Mouse (Mus musculus) embryonic facial prominence, embryonic 10.5 days (tissue): Measurements from ENCODE around the gene Ccdc107. TPM values are rescaled to one million over a fixed set of nuclear protein-coding genes. Genes with fewer than 3 reads are reported as not detected.
"Not testable (repeated sequence)": the region's sequence is repeated elsewhere in the genome, so short reads cannot be mapped to it uniquely, and the experiment has no call there.

Source experiments
- DNase-seq: peaks from one replicate; pipeline ENCODE4 v3.0.0-alpha.2; 2017; ENCODE audit warnings: low spot score
- H3K27ac ChIP-seq: fragments of 300-500 bp; sonication (generic); replicated peaks from 2 replicates; pipeline ENCODE4 v1.5.1; 2016; ENCODE audit warnings: mild to moderate bottlenecking
- H3K27me3 ChIP-seq: fragments of 300-500 bp; sonication (generic); replicated peaks from 2 replicates; pipeline ENCODE4 v1.6.1; 2016; ENCODE audit warnings: low read depth, mild to moderate bottlenecking; ENCODE audit not compliant: poor library complexity, severe bottlenecking
- H3K36me3 ChIP-seq: fragments of 300-500 bp; sonication (generic); replicated peaks from 2 replicates; pipeline ENCODE4 v1.6.1; 2016; ENCODE audit warnings: mild to moderate bottlenecking, moderate library complexity
- H3K4me1 ChIP-seq: fragments of 300-500 bp; sonication (generic); 2 replicates; pipeline ENCODE4 v1.6.1; 2016
- H3K4me3 ChIP-seq: fragments of 300-500 bp; sonication (generic); 2 replicates; pipeline ENCODE4 v1.5.1; 2016; ENCODE audit warnings: mild to moderate bottlenecking, moderate library complexity
- H3K9me3 ChIP-seq: fragments of 300-500 bp; sonication (generic); 2 replicates; pipeline ENCODE4 v1.6.1; 2016; ENCODE audit warnings: mild to moderate bottlenecking
- WGBS: fragments of 180-500 bp; shearing (Covaris S2); methylation state at CpG from one replicate; pipeline ENCODE4 v1.1.7; 2016; 5-methylcytosine and 5-hydroxymethylcytosine counted together
- polyA plus RNA-seq: library from polyadenylated mRNA; unstranded; fragments of >200 nt; fragmentation: Nextera tagmentation; extraction: Ambion mirVana; gene quantifications from 2 replicates; pipeline ENCODE4 v1.2.1, GENCODE M21; 2016

The Ccdc107 gene
- polyA plus RNA-seq, 1 experiment from 2014 or later: 45.2 TPM

GRCm38 (mm10) chr4:43473636-43474035, 19.1 kb upstream of the Ccdc107 start:
- no peak for DNase-seq
- H3K27ac ChIP-seq: no peak overlapping the region
- peaks cover 5% of the 10 kb centered on the region; the same call in 1 of the 2 replicates for H3K4me1 ChIP-seq
- H3K27me3 ChIP-seq: no peaks in the 10 kb centered on the region; the same call in 1 of the 2 replicates
- no peaks in the 10 kb centered on the region for H3K36me3 ChIP-seq
- H3K9me3 ChIP-seq: no peaks in the 10 kb centered on the region
- H3K4me3 ChIP-seq: no peak overlapping the region
- WGBS: 90% methylated on average over 1 of the region's 1 CpGs

- Histone ChIP-seq H3K9me3 (no peaks in the 10 kb centered on the region), H3K36me3 (no peaks in the 10 kb centered on the region), H3K27me3 (no peaks in the 10 kb centered on the region; the same call in 1 of the 2 replicates), H3K4me1 (peaks cover 11% of the 10 kb centered on the region; the same call in 1 of the 2 replicates), H3K4me3 (no peak overlapping the region), H3K27ac (no peak overlapping the region)
- DNase-seq: no peak
- 90% methylated on average over 6 of the region's 6 CpGs for WGBS
Observed at GRCm38 (mm10) chr4:43476604-43477003, 16.1 kb upstream of the Ccdc107 start.

- Histone ChIP-seq H3K4me3 (peak overlapping the region; percentile 49), H3K27me3 (peaks cover under 1% of the 10 kb centered on the region; the same call in 1 of the 2 replicates), H3K4me1 (peaks cover 16% of the 10 kb centered on the region), H3K36me3 (no peaks in the 10 kb centered on the region), H3K9me3 (no peaks in the 10 kb centered on the region), H3K27ac (peak overlapping the region; percentile 81)
- WGBS: 16% methylated on average over 11 of the region's 11 CpGs
- peak; percentile 87 for DNase-seq
Observed at GRCm38 (mm10) chr4:43477857-43478533, 14.7 kb upstream of the Ccdc107 start.

GRCm38 (mm10) chr4:43478534-43478858, 14.2 kb upstream of the Ccdc107 start:
- Histone ChIP-seq H3K4me1 (peaks cover 16% of the 10 kb centered on the region), H3K27ac (peak overlapping the region; percentile 81), H3K27me3 (peaks cover 5% of the 10 kb centered on the region; the same call in 1 of the 2 replicates), H3K36me3 (no peaks in the 10 kb centered on the region), H3K4me3 (peak overlapping the region; percentile 49), H3K9me3 (no peaks in the 10 kb centered on the region)
- DNase-seq: no peak
- 53% methylated on average over 8 of the region's 8 CpGs for WGBS

GRCm38 (mm10) chr4:43478906-43479832, 13.5 kb upstream of the Ccdc107 start:
- Histone ChIP-seq H3K4me1 (peaks cover 16% of the 10 kb centered on the region), H3K4me3 (peak overlapping the region; percentile 40), H3K36me3 (no peaks in the 10 kb centered on the region), H3K27me3 (peaks cover 6% of the 10 kb centered on the region; the same call in 1 of the 2 replicates), H3K9me3 (no peaks in the 10 kb centered on the region), H3K27ac (no peak overlapping the region; the same call in 1 of the 2 replicates)
- WGBS: 49% methylated on average over 24 of the region's 24 CpGs
- peak; percentile 81 for DNase-seq

GRCm38 (mm10) chr4:43480985-43481384, 11.7 kb upstream of the Ccdc107 start:
- DNase-seq: no peak
- Histone ChIP-seq H3K27ac (no peak overlapping the region), H3K27me3 (0 out of 2 replicates have a peak, but pooled peaks cover 6% of the 10 kb centered on the region), H3K9me3 (no peaks in the 10 kb centered on the region), H3K36me3 (no peaks in the 10 kb centered on the region), H3K4me1 (peaks cover 16% of the 10 kb centered on the region), H3K4me3 (no peak overlapping the region)
- 80% methylated on average over 5 of the region's 5 CpGs for WGBS

GRCm38 (mm10) chr4:43481894-43482456, 10.7 kb upstream of the Ccdc107 start:
- peaks cover 16% of the 10 kb centered on the region for H3K4me1 ChIP-seq
- 73% methylated on average over 7 of the region's 7 CpGs for WGBS
- no peaks in the 10 kb centered on the region for H3K36me3 ChIP-seq
- H3K27ac ChIP-seq: no peak overlapping the region
- no peak for DNase-seq
- no peak overlapping the region for H3K4me3 ChIP-seq
- H3K27me3 ChIP-seq: 0 out of 2 replicates have a peak, but pooled peaks cover 6% of the 10 kb centered on the region
- H3K9me3 ChIP-seq: no peaks in the 10 kb centered on the region

GRCm38 (mm10) chr4:43482591-43482990, 10.1 kb upstream of the Ccdc107 start:
- H3K27ac ChIP-seq: no peak overlapping the region
- no peaks in the 10 kb centered on the region for H3K36me3 ChIP-seq
- peaks cover 16% of the 10 kb centered on the region for H3K4me1 ChIP-seq
- H3K27me3 ChIP-seq: 0 out of 2 replicates have a peak, but pooled peaks cover 6% of the 10 kb centered on the region
- no peak for DNase-seq
- H3K4me3 ChIP-seq: no peak overlapping the region
- H3K9me3 ChIP-seq: no peaks in the 10 kb centered on the region
- WGBS: 72% methylated on average over 10 of the region's 10 CpGs

GRCm38 (mm10) chr4:43483535-43484091, 9.1 kb upstream of the Ccdc107 start, which contains the start of gene Sit1:
Gene Sit1 (minus strand): TSS chr4:43483734.
- no peaks in the 10 kb centered on the region for H3K9me3 ChIP-seq
- H3K27me3 ChIP-seq: 0 out of 2 replicates have a peak, but pooled peaks cover 6% of the 10 kb centered on the region
- 61% methylated on average over 12 of the region's 12 CpGs for WGBS
- peaks cover 10% of the 10 kb centered on the region for H3K4me1 ChIP-seq
- H3K36me3 ChIP-seq: no peaks in the 10 kb centered on the region
- DNase-seq: no peak
- H3K4me3 ChIP-seq: no peak within 1 kb of the TSS
- H3K27ac ChIP-seq: no peak within 1 kb of the TSS

GRCm38 (mm10) chr4:43485666-43486065, 7.0 kb upstream of the Ccdc107 start:
- H3K36me3 ChIP-seq, DNase-seq, H3K27me3 ChIP-seq, H3K4me1 ChIP-seq, H3K9me3 ChIP-seq, H3K27ac ChIP-seq, H3K4me3 ChIP-seq: not testable (repeated sequence)
- 83% methylated on average over 5 of the region's 5 CpGs for WGBS

- H3K9me3 ChIP-seq: no peaks in the 10 kb centered on the region
- WGBS: 92% methylated on average over 3 of the region's 3 CpGs
- peaks cover 9% of the 10 kb centered on the region for H3K4me1 ChIP-seq
- no peaks in the 10 kb centered on the region for H3K36me3 ChIP-seq
- no peak overlapping the region for H3K4me3 ChIP-seq
- no peak overlapping the region for H3K27ac ChIP-seq
- DNase-seq: no peak
- no peaks in the 10 kb centered on the region for H3K27me3 ChIP-seq
Observed at GRCm38 (mm10) chr4:43489611-43490010, 3.1 kb upstream of the Ccdc107 start.

GRCm38 (mm10) chr4:43490801-43491200, 1.9 kb upstream of the Ccdc107 start:
- H3K9me3 ChIP-seq: no peaks in the 10 kb centered on the region
- no peak overlapping the region for H3K27ac ChIP-seq
- peaks cover 8% of the 10 kb centered on the region for H3K36me3 ChIP-seq
- no peak overlapping the region for H3K4me3 ChIP-seq
- H3K27me3 ChIP-seq: no peaks in the 10 kb centered on the region
- peaks cover 18% of the 10 kb centered on the region for H3K4me1 ChIP-seq
- 87% methylated on average over 5 of the region's 5 CpGs for WGBS
- no peak for DNase-seq
